8 mouse cellular contexts compared by ENCODE assay signal in genomic region chr6:124768704-124769044, GRCm38 (mm10). TPM values are rescaled to one million over a fixed set of nuclear protein-coding genes. Genes with fewer than 3 reads are reported as not detected.
DNase-seq lines count a peak whose midpoint lies in the region; ATAC-seq and TF ChIP-seq lines count a peak whose summit lies in the region.

No protein-coding gene starts in this region.

- peaks cover 24% of the 10 kb centered on the region for H3K4me1 ChIP-seq in kidney, postnatal 0 days (replicated peaks; ENCODE audit: insufficient read depth, low read length)
- peaks cover 4% of the 10 kb centered on the region for H3K4me1 ChIP-seq in embryonic facial prominence, embryonic 11.5 days (ENCODE audit: control insufficient read depth, insufficient read depth, low read length)
- peaks cover 17% of the 10 kb centered on the region for H3K4me1 ChIP-seq in intestine, embryonic 16.5 days (ENCODE audit: control insufficient read depth, insufficient read depth, low read length)
- H3K4me1 ChIP-seq in neural tube, embryonic 13.5 days (replicated peaks), result peaks cover 28% of the 10 kb centered on the region

- H3K27ac ChIP-seq in kidney, postnatal 0 days, result 0 out of 2 replicates have a peak overlapping the region, but pooled peaks have one; percentile 25
- no peak overlapping the region for H3K27ac ChIP-seq in embryonic facial prominence, embryonic 11.5 days (replicated peaks; ENCODE audit: low read depth, low read length)
- no peak overlapping the region for H3K27ac ChIP-seq in intestine, embryonic 16.5 days (ENCODE audit: low read length)
- peak overlapping the region; percentile 70 for H3K27ac ChIP-seq in neural tube, embryonic 13.5 days (replicated peaks)

- ATAC-seq in kidney, postnatal 0 days (replicated peaks; ENCODE audit: low FRiP score, low read depth), result no peak
- ATAC-seq in embryonic facial prominence, embryonic 11.5 days (replicated peaks; ENCODE audit: insufficient number of reproducible peaks, low FRiP score, low TSS enrichment, low read depth), result 0 out of 2 replicates have a peak, but pooled peaks have one; percentile 17
- ATAC-seq in intestine, embryonic 16.5 days, result no peak
- ATAC-seq in neural tube, embryonic 13.5 days (ENCODE audit: low read depth), result no peak

- H3K36me3 ChIP-seq in kidney, postnatal 0 days (ENCODE audit: insufficient read depth, low read length), result no peaks in the 10 kb centered on the region
- H3K36me3 ChIP-seq in embryonic facial prominence, embryonic 11.5 days (replicated peaks; ENCODE audit: control insufficient read depth, insufficient read depth, low read depth, low read length), result no peaks in the 10 kb centered on the region
- H3K36me3 ChIP-seq in intestine, embryonic 16.5 days (ENCODE audit: control insufficient read depth, insufficient read depth, low read length), result no peaks in the 10 kb centered on the region
- no peaks in the 10 kb centered on the region for H3K36me3 ChIP-seq in neural tube, embryonic 13.5 days

- H3K4me2 ChIP-seq in kidney, postnatal 0 days (ENCODE audit: low read length), result peak overlapping the region; percentile 91
- H3K4me2 ChIP-seq in embryonic facial prominence, embryonic 11.5 days (ENCODE audit: low read depth, low read length), result peak overlapping the region; percentile 88
- H3K4me2 ChIP-seq in intestine, embryonic 16.5 days (ENCODE audit: low read depth, low read length), result peak overlapping the region; percentile 82
- peak overlapping the region; percentile 81 for H3K4me2 ChIP-seq in neural tube, embryonic 13.5 days

- DNase-seq in kidney, postnatal 0 days (ENCODE audit: low spot score), result no peak
- DNase-seq in kidney, postnatal 14 days, result no peak
- DNase-seq in embryonic facial prominence, embryonic 11.5 days (ENCODE audit: low spot score), result no peak
- no peak for DNase-seq in right cerebral cortex, postnatal 10 days (ENCODE audit: low spot score in 2 of 2)
- DNase-seq in adrenal gland, postnatal 14 days, result no peak
- no peak for DNase-seq in kidney, postnatal 10 days

- peak overlapping the region; percentile 56 for H3K4me3 ChIP-seq in kidney, postnatal 0 days (replicated peaks; ENCODE audit: low read depth, low read length)
- peak overlapping the region; percentile 44 for H3K4me3 ChIP-seq in embryonic facial prominence, embryonic 11.5 days (ENCODE audit: low read depth, low read length)
- peak overlapping the region; percentile 57 for H3K4me3 ChIP-seq in intestine, embryonic 16.5 days (ENCODE audit: low read length)
- H3K4me3 ChIP-seq in neural tube, embryonic 13.5 days, result peak overlapping the region; percentile 53

- peak overlapping the region; percentile 67; the same call in 1 of the 2 replicates for H3K9ac ChIP-seq in kidney, postnatal 0 days (ENCODE audit: low read depth, low read length)
- no peak overlapping the region for H3K9ac ChIP-seq in embryonic facial prominence, embryonic 11.5 days (replicated peaks; ENCODE audit: low read length)
- H3K9ac ChIP-seq in intestine, embryonic 16.5 days (ENCODE audit: low read depth, low read length), result peak overlapping the region; percentile 69
- peak overlapping the region; percentile 82 for H3K9ac ChIP-seq in neural tube, embryonic 13.5 days

- no peaks in the 10 kb centered on the region for H3K9me3 ChIP-seq in kidney, postnatal 0 days (replicated peaks; ENCODE audit: low read length)
- no peaks in the 10 kb centered on the region for H3K9me3 ChIP-seq in embryonic facial prominence, embryonic 11.5 days (replicated peaks; ENCODE audit: control insufficient read depth, low read length)
- H3K9me3 ChIP-seq in intestine, embryonic 16.5 days (ENCODE audit: control insufficient read depth, low read length), result no peaks in the 10 kb centered on the region
- H3K9me3 ChIP-seq in neural tube, embryonic 13.5 days, result no peaks in the 10 kb centered on the region

- WGBS in kidney, postnatal 0 days, result 12% methylated on average over 9 of the region's 9 CpGs
- WGBS in embryonic facial prominence, embryonic 11.5 days, result 2% methylated on average over 9 of the region's 9 CpGs
- 8% methylated on average over 9 of the region's 9 CpGs for WGBS in intestine, embryonic 16.5 days
- 3% methylated on average over 9 of the region's 9 CpGs for WGBS in neural tube, embryonic 13.5 days

- TF ChIP-seq CTCF in kidney, postnatal 0 days (IDR thresholded peaks at IDR 0.05; ENCODE audit: low read depth), result no peak

- H3K27me3 ChIP-seq in kidney, postnatal 0 days (ENCODE audit: insufficient read depth, low read length), result no peaks in the 10 kb centered on the region
- peaks cover 3% of the 10 kb centered on the region; the same call in 1 of the 2 replicates for H3K27me3 ChIP-seq in embryonic facial prominence, embryonic 11.5 days (ENCODE audit: control insufficient read depth, insufficient read depth, low read length)
- peaks cover 5% of the 10 kb centered on the region for H3K27me3 ChIP-seq in intestine, embryonic 16.5 days (replicated peaks; ENCODE audit: control insufficient read depth, insufficient read depth, low read length)
- H3K27me3 ChIP-seq in neural tube, embryonic 13.5 days, result peaks cover 11% of the 10 kb centered on the region; the same call in 1 of the 2 replicates

RNA-seq across cellular contexts. Expression of gene Eno2, which starts 0.8 kb away (rescaled TPM):
- 7.6 TPM in 2 replicates for polyA plus RNA-seq in kidney, postnatal 0 days (2015; fragmentation: Nextera tagmentation; extraction: Ambion mirVana)
- 4.3 and 4.5 TPM in 2 replicates for polyA plus RNA-seq in embryonic facial prominence, embryonic 11.5 days (2014; fragmentation: Nextera tagmentation; extraction: Ambion mirVana)
- 7.1 and 7.9 TPM in 2 replicates for polyA plus RNA-seq in intestine, embryonic 16.5 days (2015; fragmentation: Nextera tagmentation; extraction: Ambion mirVana)
- 67.2 and 69.8 TPM in 2 replicates for polyA plus RNA-seq in neural tube, embryonic 13.5 days (2015; fragmentation: Nextera tagmentation; extraction: Ambion mirVana)
- total RNA-seq in adrenal gland, postnatal 14 days (2021), result 13.0 and 18.9 TPM in 2 replicates

RNA-seq across cellular contexts. Expression of gene Lrrc23, which starts 10.9 kb away (rescaled TPM):
- polyA plus RNA-seq in kidney, postnatal 0 days (2015; fragmentation: Nextera tagmentation; extraction: Ambion mirVana), result 0.43 and 0.59 TPM in 2 replicates
- polyA plus RNA-seq in embryonic facial prominence, embryonic 11.5 days (2014; fragmentation: Nextera tagmentation; extraction: Ambion mirVana), result 0.29 and 0.97 TPM in 2 replicates
- 0.18 and 0.26 TPM in 2 replicates for polyA plus RNA-seq in intestine, embryonic 16.5 days (2015; fragmentation: Nextera tagmentation; extraction: Ambion mirVana)
- 0.57 and 2.1 TPM in 2 replicates for polyA plus RNA-seq in neural tube, embryonic 13.5 days (2015; fragmentation: Nextera tagmentation; extraction: Ambion mirVana)
- total RNA-seq in adrenal gland, postnatal 14 days (2021), result not detected in 2 replicates

RNA-seq across cellular contexts. Expression of gene Atn1, which starts 12.3 kb away (rescaled TPM):
- polyA plus RNA-seq in kidney, postnatal 0 days (2015; fragmentation: Nextera tagmentation; extraction: Ambion mirVana), result 13.0 and 13.7 TPM in 2 replicates
- polyA plus RNA-seq in embryonic facial prominence, embryonic 11.5 days (2014; fragmentation: Nextera tagmentation; extraction: Ambion mirVana), result 9.0 and 9.6 TPM in 2 replicates
- 8.3 and 8.8 TPM in 2 replicates for polyA plus RNA-seq in intestine, embryonic 16.5 days (2015; fragmentation: Nextera tagmentation; extraction: Ambion mirVana)
- 21.0 and 23.1 TPM in 2 replicates for polyA plus RNA-seq in neural tube, embryonic 13.5 days (2015; fragmentation: Nextera tagmentation; extraction: Ambion mirVana)
- total RNA-seq in adrenal gland, postnatal 14 days (2021), result 70.3 and 84.6 TPM in 2 replicates

RNA-seq across cellular contexts. Expression of gene Gm45234, which starts 12.9 kb away (rescaled TPM):
- polyA plus RNA-seq in kidney, postnatal 0 days (2015; fragmentation: Nextera tagmentation; extraction: Ambion mirVana), result not detected in 2 replicates
- polyA plus RNA-seq in embryonic facial prominence, embryonic 11.5 days (2014; fragmentation: Nextera tagmentation; extraction: Ambion mirVana), result not detected in 2 replicates
- not detected in 2 replicates for polyA plus RNA-seq in intestine, embryonic 16.5 days (2015; fragmentation: Nextera tagmentation; extraction: Ambion mirVana)
- not detected in 2 replicates for polyA plus RNA-seq in neural tube, embryonic 13.5 days (2015; fragmentation: Nextera tagmentation; extraction: Ambion mirVana)
- not detected in 2 replicates for total RNA-seq in adrenal gland, postnatal 14 days (2021)

RNA-seq across cellular contexts. Expression of gene Grcc10, which starts 27.5 kb away (rescaled TPM):
- 549 and 600 TPM in 2 replicates for polyA plus RNA-seq in kidney, postnatal 0 days (2015; fragmentation: Nextera tagmentation; extraction: Ambion mirVana)
- 518 and 553 TPM in 2 replicates for polyA plus RNA-seq in embryonic facial prominence, embryonic 11.5 days (2014; fragmentation: Nextera tagmentation; extraction: Ambion mirVana)
- polyA plus RNA-seq in intestine, embryonic 16.5 days (2015; fragmentation: Nextera tagmentation; extraction: Ambion mirVana), result 309 and 334 TPM in 2 replicates
- 687 and 693 TPM in 2 replicates for polyA plus RNA-seq in neural tube, embryonic 13.5 days (2015; fragmentation: Nextera tagmentation; extraction: Ambion mirVana)
- total RNA-seq in adrenal gland, postnatal 14 days (2021), result 338 and 346 TPM in 2 replicates

Comparison
In these comparisons a context has a peak if more than half of its experiments do, and no peak if none do; other contexts are left out.
1. H3K27ac ChIP-seq: peak in kidney, postnatal 0 days (single experiment) and neural tube, embryonic 13.5 days (single experiment); none in embryonic facial prominence, embryonic 11.5 days (single experiment) and intestine, embryonic 16.5 days (single experiment).
2. Peak in every context shown above with its lines, with median percentiles within 50 percentile points of each other: H3K4me2 ChIP-seq and H3K4me3 ChIP-seq.